Mouse (Mus musculus) myocyte (in vitro differentiated cells): Measurements from ENCODE around the gene Emcn. TPM values are rescaled to one million over a fixed set of nuclear protein-coding genes. Genes with fewer than 3 reads are reported as not detected.

Experiments used
- H3K27me3 ChIP-seq: one replicate; pipeline ENCODE4 v1.6.1; 2011; ENCODE audit not compliant: control insufficient read depth, insufficient read depth, insufficient read length
- H3K36me3 ChIP-seq: one replicate; pipeline ENCODE4 v1.6.1; 2011; ENCODE audit not compliant: control insufficient read depth, insufficient read depth
- H3K4me2 ChIP-seq: one replicate; pipeline ENCODE4 v1.6.1; 2011; ENCODE audit warnings: low read depth, control low read depth
- H3K4me3 ChIP-seq: one replicate; pipeline ENCODE4 v1.5.1; 2011; ENCODE audit warnings: mild to moderate bottlenecking, control low read depth, moderate library complexity
- H3K79me2 ChIP-seq: one replicate; pipeline ENCODE4 v1.6.1; 2011; ENCODE audit not compliant: control insufficient read depth, insufficient read depth
- H3ac ChIP-seq: one replicate; pipeline ENCODE4 v1.6.1; 2011; ENCODE audit not compliant: control insufficient read depth, insufficient read length
- CEBPB ChIP-seq: IDR thresholded peaks from 2 replicates; pipeline ENCODE4 v1.6.1; 2011; ENCODE audit warnings: mild to moderate bottlenecking, moderate library complexity; ENCODE audit not compliant: poor library complexity, insufficient read depth, severe bottlenecking
- E2F4 ChIP-seq: IDR thresholded peaks from one replicate; pipeline ENCODE4 v1.6.1; 2011; ENCODE audit warnings: mild to moderate bottlenecking, control low read depth, moderate library complexity; ENCODE audit not compliant: insufficient read depth
- MAX ChIP-seq: IDR thresholded peaks from one replicate; pipeline ENCODE4 v1.6.1; 2011; ENCODE audit warnings: low read depth, mild to moderate bottlenecking, control low read depth
- MYOD1 ChIP-seq, 3 experiments: IDR thresholded peaks; one replicate each; pipeline ENCODE4 v1.6.1; 2011; ENCODE audit warnings: control low read depth in 2 of 3, low read depth in 2 of 3, mild to moderate bottlenecking in 2 of 3, moderate library complexity in 1 of 3; ENCODE audit not compliant: insufficient read length in 2 of 3, control insufficient read depth in 1 of 3
- MYOG ChIP-seq, 3 experiments: IDR thresholded peaks; one replicate each; pipeline ENCODE4 v1.6.1; 2011; ENCODE audit warnings: control low read depth in 2 of 3, low read depth in 2 of 3, mild to moderate bottlenecking in 2 of 3; ENCODE audit not compliant: insufficient read length in 2 of 3, control insufficient read depth in 1 of 3, insufficient read depth in 1 of 3
- POLR2A ChIP-seq: IDR thresholded peaks from one replicate; pipeline ENCODE4 v1.6.1; 2011; ENCODE audit warnings: low read depth, mild to moderate bottlenecking, control low read depth, moderate library complexity; ENCODE audit not compliant: insufficient read length
- POLR2AphosphoS2 ChIP-seq: IDR thresholded peaks from one replicate; pipeline ENCODE4 v1.6.1; 2011; ENCODE audit warnings: low read depth, control low read depth; ENCODE audit not compliant: insufficient read length
- REST ChIP-seq: IDR thresholded peaks from one replicate; pipeline ENCODE4 v1.6.1; 2011; ENCODE audit warnings: mild to moderate bottlenecking, control low read depth, moderate library complexity; ENCODE audit not compliant: insufficient read depth, insufficient read length
- SRF ChIP-seq: IDR thresholded peaks from one replicate; pipeline ENCODE4 v1.6.1; 2011; ENCODE audit warnings: low read depth; ENCODE audit not compliant: control insufficient read depth, insufficient read length
- TCF12 ChIP-seq: IDR thresholded peaks from one replicate; pipeline ENCODE4 v1.6.1; 2011; ENCODE audit warnings: mild to moderate bottlenecking, control low read depth; ENCODE audit not compliant: poor library complexity, insufficient read depth, severe bottlenecking
- TCF3 ChIP-seq: IDR thresholded peaks from one replicate; pipeline ENCODE4 v1.6.1; 2011; ENCODE audit warnings: low read depth, control low read depth; ENCODE audit not compliant: insufficient read length
- USF1 ChIP-seq: IDR thresholded peaks from one replicate; pipeline ENCODE4 v1.6.1; 2011; ENCODE audit warnings: low read depth, mild to moderate bottlenecking, control low read depth, moderate library complexity
- polyA plus RNA-seq: library from polyadenylated mRNA; unstranded; fragments of >200 nt; fragmentation: generic; extraction: Trizol; gene quantifications from one replicate; pipeline ENCODE4 v1.2.1, GENCODE M21; 2012; ENCODE audit warnings: missing spikeins

The Emcn gene
- polyA plus RNA-seq, 1 experiment = not detected

- Histone ChIP-seq H3K4me3 (no peak overlapping the region), H3K4me2 (no peak overlapping the region), H3ac (no peak overlapping the region), H3K36me3 (no peaks in the 10 kb centered on the region), H3K27me3 (no peaks in the 10 kb centered on the region), H3K79me2 (no peaks in the 10 kb centered on the region)
- TF ChIP-seq MYOG (IDR thresholded peaks at IDR 0.05; ENCODE audit: control insufficient read depth in 1 of 3, insufficient read depth in 1 of 3, insufficient read length in 2 of 3, low read depth in 2 of 3) = peak in 1 of 3 experiments; percentile 18
- no peak for TF ChIP-seq POLR2AphosphoS2
- TF ChIP-seq MYOD1 (IDR thresholded peaks at IDR 0.05; ENCODE audit: control insufficient read depth in 1 of 3, insufficient read length in 2 of 3, low read depth in 2 of 3) = peak in 2 of 3 experiments; percentile 12 to 71
Measured at GRCm38 (mm10) chr3:137367826-137368325, 27.0 kb downstream of the Emcn start.

- no peaks in the 10 kb centered on the region for H3K27me3 ChIP-seq
- no peak for TF ChIP-seq POLR2A
- no peak for TF ChIP-seq REST
- no peak for TF ChIP-seq MAX
- TF ChIP-seq MYOG (IDR thresholded peaks at IDR 0.05; ENCODE audit: control insufficient read depth in 1 of 3, insufficient read depth in 1 of 3, insufficient read length in 2 of 3, low read depth in 2 of 3) = no peak
- TF ChIP-seq CEBPB = no peak
- TF ChIP-seq POLR2AphosphoS2 = no peak
- TF ChIP-seq SRF = no peak
- no peak for TF ChIP-seq USF1
- TF ChIP-seq TCF3 = no peak
- no peak for TF ChIP-seq MYOD1 (IDR thresholded peaks at IDR 0.05; ENCODE audit: control insufficient read depth in 1 of 3, insufficient read length in 2 of 3, low read depth in 2 of 3)
- TF ChIP-seq E2F4 = no peak
- no peak for TF ChIP-seq TCF12
- no peaks in the 10 kb centered on the region for H3K36me3 ChIP-seq
- no peak overlapping the region for H3K4me2 ChIP-seq
- H3K79me2 ChIP-seq = no peaks in the 10 kb centered on the region
- no peak overlapping the region for H3K4me3 ChIP-seq
- no peak overlapping the region for H3ac ChIP-seq
Measured at GRCm38 (mm10) chr3:137372854-137373253, 32.0 kb downstream of the Emcn start.

- Histone ChIP-seq H3ac (no peak overlapping the region), H3K36me3 (no peaks in the 10 kb centered on the region), H3K27me3 (no peaks in the 10 kb centered on the region), H3K4me2 (no peak overlapping the region), H3K4me3 (no peak overlapping the region), H3K79me2 (no peaks in the 10 kb centered on the region)
- TF ChIP-seq E2F4 = no peak
- no peak for TF ChIP-seq USF1
- no peak for TF ChIP-seq REST
- TF ChIP-seq SRF = no peak
- TF ChIP-seq POLR2AphosphoS2 = no peak
- no peak for TF ChIP-seq CEBPB
- TF ChIP-seq MYOG (IDR thresholded peaks at IDR 0.05; ENCODE audit: control insufficient read depth in 1 of 3, insufficient read depth in 1 of 3, insufficient read length in 2 of 3, low read depth in 2 of 3) = no peak
- no peak for TF ChIP-seq MAX
- no peak for TF ChIP-seq TCF3
Measured at GRCm38 (mm10) chr3:137382311-137382710, 41.4 kb downstream of the Emcn start.

- Histone ChIP-seq H3K27me3 (no peaks in the 10 kb centered on the region), H3K4me2 (no peak overlapping the region)
- TF ChIP-seq MAX (no peak), SRF (no peak), MYOD1 (IDR thresholded peaks at IDR 0.05; ENCODE audit: control insufficient read depth in 1 of 3, insufficient read length in 2 of 3, low read depth in 2 of 3) (no peak), USF1 (no peak)
Measured at GRCm38 (mm10) chr3:137395588-137395987, 54.7 kb downstream of the Emcn start.

GRCm38 (mm10) chr3:137415451-137416086 is 74.7 kb downstream of the Emcn start:
- H3K79me2 ChIP-seq = no peaks in the 10 kb centered on the region
- H3K4me3 ChIP-seq = no peak overlapping the region
- no peaks in the 10 kb centered on the region for H3K27me3 ChIP-seq
- no peaks in the 10 kb centered on the region for H3K36me3 ChIP-seq
- TF ChIP-seq MAX (no peak), SRF (no peak), USF1 (no peak), POLR2AphosphoS2 (no peak), E2F4 (no peak), TCF12 (no peak), REST (no peak), POLR2A (no peak), TCF3 (no peak), MYOG (IDR thresholded peaks at IDR 0.05; ENCODE audit: control insufficient read depth in 1 of 3, insufficient read depth in 1 of 3, insufficient read length in 2 of 3, low read depth in 2 of 3) (no peak), MYOD1 (IDR thresholded peaks at IDR 0.05; ENCODE audit: control insufficient read depth in 1 of 3, insufficient read length in 2 of 3, low read depth in 2 of 3) (no peak), CEBPB (no peak)
- no peak overlapping the region for H3ac ChIP-seq
- no peak overlapping the region for H3K4me2 ChIP-seq

More at GRCm38 (mm10) chr3:137395588-137395987, 54.7 kb downstream of the Emcn start:
- Histone ChIP-seq H3ac (no peak overlapping the region), H3K79me2 (no peaks in the 10 kb centered on the region), H3K4me3 (no peak overlapping the region), H3K36me3 (no peaks in the 10 kb centered on the region)
